Mouse (Mus musculus) heart, postnatal 36 days (tissue): ENCODE data around the gene Nos1. TPM values are rescaled to one million over a fixed set of nuclear protein-coding genes. Genes with fewer than 3 reads are reported as not detected.

Source experiments
- DNase-seq, 2 experiments: peaks; one replicate each; pipeline ENCODE4 v3.0.0; 2021 to 2022
- intact Hi-C: fragments of 180-260 bp; cut with DNase I; formaldehyde crosslinking; loops from one replicate; pipeline ENCODE4 v1.15.1; 2025
- total RNA-seq, 2 experiments: library from RNA; stranded (reverse); gene quantifications; 2 replicates each; pipeline ENCODE4 v1.2.3; 2021

Gene Nos1
- total RNA-seq, 2 experiments from 2014 or later: 0.22 to 0.50 TPM

- DNase-seq: peak; percentile 29 to 52
Measured at GRCm38 (mm10) chr5:117946605-117947004, 165.8 kb downstream of the Nos1 start.

GRCm38 (mm10) chr5:117949393-117949792 lies 168.6 kb downstream of the Nos1 start:
- DNase-seq: no peak
- intact Hi-C loops: loop anchor here (5.0 kb wide), 2 partner anchors 337 to 442 kb away; no protein-coding TSS in a partner anchor

More at GRCm38 (mm10) chr5:117946605-117947004, 165.8 kb downstream of the Nos1 start:
- intact Hi-C loops: loop anchor here (5.0 kb wide), 2 partner anchors 334 to 439 kb away; no protein-coding TSS in a partner anchor

GRCm38 (mm10) chr5:117953893-117954292 lies 173.1 kb downstream of the Nos1 start:
- DNase-seq: no peak
- intact Hi-C loops: no loop called here

GRCm38 (mm10) chr5:117954429-117954828 lies 173.6 kb downstream of the Nos1 start:
- intact Hi-C loops: no loop called here
- no peak for DNase-seq

GRCm38 (mm10) chr5:117955675-117956420 lies 175.0 kb downstream of the Nos1 start:
- peak in 1 of 2 experiments; percentile 14 for DNase-seq

GRCm38 (mm10) chr5:117964750-117965149 lies 183.9 kb downstream of the Nos1 start:
- intact Hi-C loops: no loop called here
- DNase-seq: no peak

More at GRCm38 (mm10) chr5:117955675-117956420, 175.0 kb downstream of the Nos1 start:
- intact Hi-C loops: no loop called here

GRCm38 (mm10) chr5:117966956-117967355 lies 186.1 kb downstream of the Nos1 start:
- intact Hi-C loops: no loop called here
- DNase-seq: no peak

GRCm38 (mm10) chr5:117967659-117968069 lies 186.8 kb downstream of the Nos1 start:
- no peak for DNase-seq
- intact Hi-C loops: no loop called here

- intact Hi-C loops: no loop called here
- no peak for DNase-seq
Measured at GRCm38 (mm10) chr5:117969681-117970427, 189.0 kb downstream of the Nos1 start.

GRCm38 (mm10) chr5:117976263-117976656 lies 195.4 kb downstream of the Nos1 start:
- intact Hi-C loops: no loop called here
- DNase-seq: peak in 1 of 2 experiments; percentile 11

GRCm38 (mm10) chr5:117976657-117977500 lies 196.0 kb downstream of the Nos1 start, which contains the start of gene Fbxo21:
TSS of gene Fbxo21 (plus strand) at chr5:117976730.
- intact Hi-C loops: no loop called here

GRCm38 (mm10) chr5:117977501-117978158 lies 196.8 kb downstream of the Nos1 start:
- intact Hi-C loops: no loop called here

More at GRCm38 (mm10) chr5:117976657-117977500, 196.0 kb downstream of the Nos1 start, which contains the start of gene Fbxo21:
- DNase-seq: peak; percentile 97 to 98

GRCm38 (mm10) chr5:117978159-117978697 lies 197.4 kb downstream of the Nos1 start:
- intact Hi-C loops: no loop called here
- no peak for DNase-seq

More at GRCm38 (mm10) chr5:117977501-117978158, 196.8 kb downstream of the Nos1 start:
- DNase-seq: no peak

GRCm38 (mm10) chr5:117979082-117979481 lies 198.2 kb downstream of the Nos1 start:
- intact Hi-C loops: no loop called here
- DNase-seq: no peak

- intact Hi-C loops: no loop called here
Measured at GRCm38 (mm10) chr5:117980921-117981320, 200.1 kb downstream of the Nos1 start.

GRCm38 (mm10) chr5:117981943-117982342 lies 201.1 kb downstream of the Nos1 start:
- no peak for DNase-seq
- intact Hi-C loops: no loop called here

More at GRCm38 (mm10) chr5:117980921-117981320, 200.1 kb downstream of the Nos1 start:
- no peak for DNase-seq

GRCm38 (mm10) chr5:117986327-117986726 lies 205.5 kb downstream of the Nos1 start:
- no peak for DNase-seq
- intact Hi-C loops: no loop called here

- no peak for DNase-seq
Measured at GRCm38 (mm10) chr5:117987891-117988290, 207.1 kb downstream of the Nos1 start.

GRCm38 (mm10) chr5:117988367-117988766 lies 207.5 kb downstream of the Nos1 start:
- no peak for DNase-seq
- intact Hi-C loops: no loop called here

More at GRCm38 (mm10) chr5:117987891-117988290, 207.1 kb downstream of the Nos1 start:
- intact Hi-C loops: no loop called here
